Mouse (Mus musculus) lung, adult 2 months (tissue): ENCODE data around the gene Ddx55.

ENCODE experiments used
- CTCF ChIP-seq: fragments of 200-500 bp; IDR thresholded peaks from 2 replicates; pipeline ENCODE4 v1.5.1; 2011; ENCODE audit warnings: mild to moderate bottlenecking, low read length, control low read depth; ENCODE audit not compliant: insufficient read depth
- POLR2A ChIP-seq: fragments of 200-500 bp; IDR thresholded peaks from 2 replicates; pipeline ENCODE4 v1.6.1; 2011; ENCODE audit warnings: low read depth, mild to moderate bottlenecking, control low read depth, low read length, borderline replicate concordance; ENCODE audit errors: extremely low read depth

GRCm38 (mm10) chr5:124602349-124602748, 49.7 kb downstream of the Ddx55 start:
- TF ChIP-seq CTCF: peak; percentile 8; the same call in 1 of the 2 replicates
- TF ChIP-seq POLR2A: no peak
